Mouse (Mus musculus): ENCODE data around the gene Olfr62. TPM values are rescaled to one million over a fixed set of nuclear protein-coding genes. Genes with fewer than 3 reads are reported as not detected.

Gene Olfr62
- polyA plus RNA-seq, 1 experiment = not detected

GRCm38 (mm10) chr4:118693812-118694211 lies 35.1 kb downstream of the Olfr62 start:
- TF ChIP-seq EP300 (IDR thresholded peaks at IDR 0.05; ENCODE audit: insufficient read depth, low read depth, low read length) = no peak
- Histone ChIP-seq H3K9me3 (replicated peaks; ENCODE audit: control insufficient read depth, insufficient read depth, low read length, poor library complexity, severe bottlenecking) (no peaks in the 10 kb centered on the region), H3K27ac (ENCODE audit: insufficient read depth, low read length) (no peak overlapping the region), H3K27me3 (ENCODE audit: control insufficient read depth, insufficient read depth, low read length, poor library complexity, severe bottlenecking) (no peaks in the 10 kb centered on the region), H3K4me3 (ENCODE audit: low read depth, low read length) (no peak overlapping the region), H3K4me1 (ENCODE audit: control insufficient read depth, insufficient read depth, low read length) (no peaks in the 10 kb centered on the region), H3K36me3 (ENCODE audit: control insufficient read depth, insufficient read depth, low read length, poor library complexity, severe bottlenecking) (no peaks in the 10 kb centered on the region), H3K9ac (ENCODE audit: low read depth, poor library complexity, severe bottlenecking) (no peak overlapping the region)

GRCm38 (mm10) chr4:118703223-118703622 lies 44.5 kb downstream of the Olfr62 start, which contains the start of gene Olfr1341:
TSS of gene Olfr1341 (plus strand) at chr4:118703523.
- Histone ChIP-seq H3K27ac (ENCODE audit: insufficient read depth, low read length) (no peak within 1 kb of the TSS), H3K9me3 (replicated peaks; ENCODE audit: control insufficient read depth, insufficient read depth, low read length, poor library complexity, severe bottlenecking) (no peaks in the 10 kb centered on the region), H3K4me1 (ENCODE audit: control insufficient read depth, insufficient read depth, low read length) (no peaks in the 10 kb centered on the region), H3K27me3 (ENCODE audit: control insufficient read depth, insufficient read depth, low read length, poor library complexity, severe bottlenecking) (no peaks in the 10 kb centered on the region), H3K4me3 (ENCODE audit: low read depth, low read length) (no peak within 1 kb of the TSS), H3K9ac (ENCODE audit: low read depth, poor library complexity, severe bottlenecking) (no peak within 1 kb of the TSS), H3K36me3 (ENCODE audit: control insufficient read depth, insufficient read depth, low read length, poor library complexity, severe bottlenecking) (no peaks in the 10 kb centered on the region)
- no peak for TF ChIP-seq CTCF (IDR thresholded peaks at IDR 0.05; ENCODE audit: low read depth, low read length)

GRCm38 (mm10) chr4:118708086-118708485 lies 49.3 kb downstream of the Olfr62 start:
- no peaks in the 10 kb centered on the region for H3K4me1 ChIP-seq (ENCODE audit: control insufficient read depth, insufficient read depth, low read length)
- no peak overlapping the region for H3K9ac ChIP-seq (ENCODE audit: low read depth, poor library complexity, severe bottlenecking)
- no peaks in the 10 kb centered on the region for H3K27me3 ChIP-seq (ENCODE audit: control insufficient read depth, insufficient read depth, low read length, poor library complexity, severe bottlenecking)
- TF ChIP-seq POLR2A (IDR thresholded peaks at IDR 0.05; ENCODE audit: insufficient read depth, low read length) (no peak), EP300 (IDR thresholded peaks at IDR 0.05; ENCODE audit: insufficient read depth, low read depth, low read length) (no peak), CTCF (IDR thresholded peaks at IDR 0.05; ENCODE audit: low read depth, low read length) (no peak)
- no peak overlapping the region for H3K4me3 ChIP-seq (ENCODE audit: low read depth, low read length)
- 0 out of 2 replicates have a peak, but pooled peaks cover 2% of the 10 kb centered on the region for H3K9me3 ChIP-seq (replicated peaks; ENCODE audit: control insufficient read depth, insufficient read depth, low read length, poor library complexity, severe bottlenecking)
- no peak overlapping the region for H3K27ac ChIP-seq (ENCODE audit: insufficient read depth, low read length)
- H3K36me3 ChIP-seq (ENCODE audit: control insufficient read depth, insufficient read depth, low read length, poor library complexity, severe bottlenecking) = no peaks in the 10 kb centered on the region

GRCm38 (mm10) chr4:118711656-118712055 lies 52.9 kb downstream of the Olfr62 start:
- Histone ChIP-seq H3K4me3 (ENCODE audit: low read depth, low read length) (no peak overlapping the region), H3K27ac (ENCODE audit: insufficient read depth, low read length) (peak overlapping the region; percentile 79), H3K27me3 (ENCODE audit: control insufficient read depth, insufficient read depth, low read length, poor library complexity, severe bottlenecking) (no peaks in the 10 kb centered on the region), H3K9me3 (replicated peaks; ENCODE audit: control insufficient read depth, insufficient read depth, low read length, poor library complexity, severe bottlenecking) (0 out of 2 replicates have a peak, but pooled peaks cover 2% of the 10 kb centered on the region), H3K4me1 (ENCODE audit: control insufficient read depth, insufficient read depth, low read length) (no peaks in the 10 kb centered on the region), H3K9ac (ENCODE audit: low read depth, poor library complexity, severe bottlenecking) (no peak overlapping the region), H3K36me3 (ENCODE audit: control insufficient read depth, insufficient read depth, low read length, poor library complexity, severe bottlenecking) (no peaks in the 10 kb centered on the region)
- TF ChIP-seq EP300 (IDR thresholded peaks at IDR 0.05; ENCODE audit: insufficient read depth, low read depth, low read length) = peak; percentile 83
- no peak for TF ChIP-seq CTCF (IDR thresholded peaks at IDR 0.05; ENCODE audit: low read depth, low read length)
- TF ChIP-seq POLR2A (IDR thresholded peaks at IDR 0.05; ENCODE audit: insufficient read depth, low read length) = no peak

Other genes with a start within 250 kb of the Olfr62 start
- 16.0 and 17.2 TPM in 2 replicates for gene Szt2, start 249.7 kb upstream of the Olfr62 start, polyA plus RNA-seq (2011; ENCODE audit: insufficient read depth, insufficient read length, low read depth, missing spikeins)
- gene Med8, start 249.6 kb upstream of the Olfr62 start, polyA plus RNA-seq (2011; ENCODE audit: insufficient read depth, insufficient read length, low read depth, missing spikeins) = 76.1 and 87.3 TPM in 2 replicates
- 53.5 and 63.2 TPM in 2 replicates for gene Elovl1, start 230.9 kb upstream of the Olfr62 start, polyA plus RNA-seq (2011; ENCODE audit: insufficient read depth, insufficient read length, low read depth, missing spikeins)
- 216 and 224 TPM in 2 replicates for gene Cdc20, start 221.6 kb upstream of the Olfr62 start, polyA plus RNA-seq (2011; ENCODE audit: insufficient read depth, insufficient read length, low read depth, missing spikeins)
- gene Mpl, start 201.4 kb upstream of the Olfr62 start, polyA plus RNA-seq (2011; ENCODE audit: insufficient read depth, insufficient read length, low read depth, missing spikeins) = not detected in 2 replicates
- gene Tie1, start 168.9 kb upstream of the Olfr62 start, polyA plus RNA-seq (2011; ENCODE audit: insufficient read depth, insufficient read length, low read depth, missing spikeins) = 0.19 and 0.26 TPM in 2 replicates
- 19.5 and 20.0 TPM in 2 replicates for gene 2610528J11Rik, start 132.0 kb upstream of the Olfr62 start, polyA plus RNA-seq (2011; ENCODE audit: insufficient read depth, insufficient read length, low read depth, missing spikeins)
- 9.7 and 11.9 TPM in 2 replicates for gene Tmem125, start 114.9 kb upstream of the Olfr62 start, polyA plus RNA-seq (2011; ENCODE audit: insufficient read depth, insufficient read length, low read depth, missing spikeins)
- not detected in 2 replicates for gene Cfap57, start 38.2 kb upstream of the Olfr62 start, polyA plus RNA-seq (2011; ENCODE audit: insufficient read depth, insufficient read length, low read depth, missing spikeins)
- 126 and 137 TPM in 2 replicates for gene Ebna1bp2, start 38.2 kb upstream of the Olfr62 start, polyA plus RNA-seq (2011; ENCODE audit: insufficient read depth, insufficient read length, low read depth, missing spikeins)
- gene Olfr1342, start 33.8 kb downstream of the Olfr62 start, polyA plus RNA-seq (2011; ENCODE audit: insufficient read depth, insufficient read length, low read depth, missing spikeins) = 0.27 and 0.40 TPM in 2 replicates
- gene Olfr1341, start 44.6 kb downstream of the Olfr62 start, polyA plus RNA-seq (2011; ENCODE audit: insufficient read depth, insufficient read length, low read depth, missing spikeins) = not detected in 2 replicates
- not detected in 2 replicates for gene Olfr1340, start 61.2 kb downstream of the Olfr62 start, polyA plus RNA-seq (2011; ENCODE audit: insufficient read depth, insufficient read length, low read depth, missing spikeins)
- not detected in 2 replicates for gene Olfr1339, start 73.2 kb downstream of the Olfr62 start, polyA plus RNA-seq (2011; ENCODE audit: insufficient read depth, insufficient read length, low read depth, missing spikeins)
- gene Olfr1338, start 99.8 kb downstream of the Olfr62 start, polyA plus RNA-seq (2011; ENCODE audit: insufficient read depth, insufficient read length, low read depth, missing spikeins) = not detected in 2 replicates
- not detected in 2 replicates for gene Olfr1337, start 123.6 kb downstream of the Olfr62 start, polyA plus RNA-seq (2011; ENCODE audit: insufficient read depth, insufficient read length, low read depth, missing spikeins)
- not detected in 2 replicates for gene Olfr1335, start 151.0 kb downstream of the Olfr62 start, polyA plus RNA-seq (2011; ENCODE audit: insufficient read depth, insufficient read length, low read depth, missing spikeins)
- not detected in 2 replicates for gene Olfr1333, start 177.3 kb downstream of the Olfr62 start, polyA plus RNA-seq (2011; ENCODE audit: insufficient read depth, insufficient read length, low read depth, missing spikeins)
- gene Olfr1331, start 205.7 kb downstream of the Olfr62 start, polyA plus RNA-seq (2011; ENCODE audit: insufficient read depth, insufficient read length, low read depth, missing spikeins) = not detected in 2 replicates
- 0.24 TPM in 1 of 2 replicates, not detected in the other for gene Olfr1330, start 229.6 kb downstream of the Olfr62 start, polyA plus RNA-seq (2011; ENCODE audit: insufficient read depth, insufficient read length, low read depth, missing spikeins)

Data from ES-Bruce4 (cell line).